Mouse (Mus musculus): Measurements from ENCODE around the gene Plxna2. TPM values are rescaled to one million over a fixed set of nuclear protein-coding genes. Genes with fewer than 3 reads are reported as not detected.

The Plxna2 gene
- total RNA-seq, 2 experiments from 2014 or later: 8.8 to 10.1 TPM

GRCm38 (mm10) chr1:194660426-194661119, 42.6 kb downstream of the Plxna2 start:
- DNase-seq: peak; percentile 73 to 81

GRCm38 (mm10) chr1:194663021-194663420, 45.0 kb downstream of the Plxna2 start:
- DNase-seq: no peak

- DNase-seq: no peak
Observed at GRCm38 (mm10) chr1:194665715-194666114, 47.7 kb downstream of the Plxna2 start.

- DNase-seq: no peak
Observed at GRCm38 (mm10) chr1:194671783-194672524, 53.9 kb downstream of the Plxna2 start.

GRCm38 (mm10) chr1:194672525-194672894, 54.5 kb downstream of the Plxna2 start:
- no peak for DNase-seq

- no peak for DNase-seq
Observed at GRCm38 (mm10) chr1:194673229-194673628, 55.2 kb downstream of the Plxna2 start.

- no peak for DNase-seq
Observed at GRCm38 (mm10) chr1:194675106-194675890, 57.3 kb downstream of the Plxna2 start.

- no peak for DNase-seq
Observed at GRCm38 (mm10) chr1:194675891-194676200, 57.8 kb downstream of the Plxna2 start.

GRCm38 (mm10) chr1:194677878-194678277, 59.9 kb downstream of the Plxna2 start:
- DNase-seq: peak in 1 of 2 experiments; percentile 31

GRCm38 (mm10) chr1:194679147-194679546, 61.1 kb downstream of the Plxna2 start:
- no peak for DNase-seq

- DNase-seq: peak; percentile 44 to 49
Observed at GRCm38 (mm10) chr1:194680136-194680535, 62.1 kb downstream of the Plxna2 start.

- DNase-seq: no peak
Observed at GRCm38 (mm10) chr1:194682021-194682420, 64.0 kb downstream of the Plxna2 start.

- no peak for DNase-seq
Observed at GRCm38 (mm10) chr1:194683132-194683531, 65.1 kb downstream of the Plxna2 start.

- no peak for DNase-seq
Observed at GRCm38 (mm10) chr1:194685896-194686295, 67.9 kb downstream of the Plxna2 start.

GRCm38 (mm10) chr1:194687746-194688145, 69.7 kb downstream of the Plxna2 start:
- DNase-seq: no peak

- peak in 1 of 2 experiments; percentile 7 for DNase-seq
Observed at GRCm38 (mm10) chr1:194688161-194688560, 70.1 kb downstream of the Plxna2 start.

- DNase-seq: no peak
Observed at GRCm38 (mm10) chr1:194693063-194693462, 75.0 kb downstream of the Plxna2 start.

- no peak for DNase-seq
Observed at GRCm38 (mm10) chr1:194693488-194693887, 75.5 kb downstream of the Plxna2 start.

- DNase-seq: no peak
Observed at GRCm38 (mm10) chr1:194694805-194695204, 76.8 kb downstream of the Plxna2 start.

GRCm38 (mm10) chr1:194697439-194697838, 79.4 kb downstream of the Plxna2 start:
- DNase-seq: no peak

- no peak for DNase-seq
Observed at GRCm38 (mm10) chr1:194699321-194699720, 81.3 kb downstream of the Plxna2 start.

- DNase-seq: no peak
Observed at GRCm38 (mm10) chr1:194703235-194703634, 85.2 kb downstream of the Plxna2 start.
